Comparison of ENCODE assay signal across 15 mouse cellular contexts in the genomic region with DNA sequence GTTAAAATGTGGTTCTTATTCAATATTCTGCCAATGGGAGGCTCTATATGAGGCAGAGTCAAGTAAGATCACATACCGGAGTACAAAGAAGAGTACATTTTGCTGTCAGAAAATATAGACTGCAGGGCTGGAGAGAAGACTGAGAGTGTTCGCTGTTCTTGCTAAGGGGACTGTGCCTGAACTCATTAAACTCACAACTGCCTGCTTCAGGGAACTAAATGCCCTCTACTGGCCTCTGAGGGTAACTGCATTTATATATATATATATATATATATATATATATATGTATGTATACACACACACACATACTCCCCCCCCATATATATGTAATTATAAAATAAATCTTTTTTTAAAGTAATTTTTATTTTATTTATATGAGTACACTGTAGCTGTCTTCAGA. TPM values are rescaled to one million over a fixed set of nuclear protein-coding genes. Genes with fewer than 3 reads are reported as not detected.
DNase-seq lines count a peak whose midpoint lies in the region; ATAC-seq and TF ChIP-seq lines count a peak whose summit lies in the region.
"Had no signal": no experiment of that assay in that cellular context is flagged by ENCODE, and none has a peak within 500 bp of the region (broad histone marks: within the 10 kb centered on the region; RNA-seq: fewer than 3 reads in every experiment).

No protein-coding gene starts in this region.

- H3K9me3 ChIP-seq in hindbrain, embryonic 14.5 days (ENCODE audit: control insufficient read depth, low read length), result no peaks in the 10 kb centered on the region
- H3K9me3 ChIP-seq in hindbrain, embryonic 16.5 days (ENCODE audit: control insufficient read depth, low read length), result no peaks in the 10 kb centered on the region
- H3K9me3 ChIP-seq in midbrain, postnatal 0 days (ENCODE audit: low read length), result no peaks in the 10 kb centered on the region
- H3K9me3 ChIP-seq in midbrain, embryonic 13.5 days, result no peaks in the 10 kb centered on the region
- H3K9me3 ChIP-seq: neural tube, embryonic 13.5 days had no signal

- intact Hi-C loops in heart, postnatal 14 days (cut with DNase I), result no loop called here

- no peak overlapping the region for H3K9ac ChIP-seq in hindbrain, embryonic 14.5 days
- no peak overlapping the region for H3K9ac ChIP-seq in hindbrain, embryonic 16.5 days (ENCODE audit: low read depth, low read length)
- no peak overlapping the region for H3K9ac ChIP-seq in midbrain, postnatal 0 days (replicated peaks; ENCODE audit: low read length, poor library complexity, severe bottlenecking)
- H3K9ac ChIP-seq in midbrain, embryonic 13.5 days (replicated peaks), result no peak overlapping the region
- H3K9ac ChIP-seq: neural tube, embryonic 13.5 days had no signal

- DNase-seq in hindbrain, embryonic 14.5 days (ENCODE audit: low spot score), result peak; percentile 67
- peak; percentile 61 for DNase-seq in midbrain, postnatal 0 days (ENCODE audit: low spot score)
- peak; percentile 44 for DNase-seq in brain, embryonic 14.5 days (ENCODE audit: low read depth)
- no peak for DNase-seq in heart, postnatal 14 days
- no peak for DNase-seq in adrenal gland, postnatal 36 days
- DNase-seq: adrenal gland, postnatal 25 days; cerebellum, adult 8-10 months; gastrocnemius, postnatal 10 days; kidney, adult 9 months; liver; right cerebral cortex, postnatal 4 days had no signal

- H3K27me3 ChIP-seq in hindbrain, embryonic 14.5 days (ENCODE audit: control insufficient read depth, insufficient read depth, low read length), result no peaks in the 10 kb centered on the region
- no peaks in the 10 kb centered on the region for H3K27me3 ChIP-seq in hindbrain, embryonic 16.5 days (replicated peaks; ENCODE audit: control insufficient read depth, insufficient read depth, low read length)
- no peaks in the 10 kb centered on the region for H3K27me3 ChIP-seq in midbrain, postnatal 0 days (ENCODE audit: insufficient read depth, low read length)
- H3K27me3 ChIP-seq in midbrain, embryonic 13.5 days, result no peaks in the 10 kb centered on the region
- H3K27me3 ChIP-seq: neural tube, embryonic 13.5 days had no signal

- peak; percentile 58 for TF ChIP-seq CTCF in midbrain, postnatal 0 days (IDR thresholded peaks at IDR 0.05)
- TF ChIP-seq CTCF in brain, embryonic 14.5 days (IDR thresholded peaks at IDR 0.05; ENCODE audit: borderline replicate concordance, extremely low read depth, insufficient read depth, insufficient read length), result peak; percentile 27; the same call in 1 of the 2 replicates

- peaks cover 50% of the 10 kb centered on the region for H3K36me3 ChIP-seq in hindbrain, embryonic 14.5 days (replicated peaks; ENCODE audit: control insufficient read depth, insufficient read depth)
- H3K36me3 ChIP-seq in hindbrain, embryonic 16.5 days (ENCODE audit: control insufficient read depth, insufficient read depth, low read length), result peaks cover 8% of the 10 kb centered on the region
- peaks cover 43% of the 10 kb centered on the region for H3K36me3 ChIP-seq in midbrain, postnatal 0 days (ENCODE audit: insufficient read depth, low read length)
- H3K36me3 ChIP-seq in midbrain, embryonic 13.5 days, result peaks cover 43% of the 10 kb centered on the region

- H3K27ac ChIP-seq in hindbrain, embryonic 14.5 days, result no peak overlapping the region
- H3K27ac ChIP-seq in hindbrain, embryonic 16.5 days (ENCODE audit: low read depth, low read length), result no peak overlapping the region
- H3K27ac ChIP-seq in midbrain, postnatal 0 days (ENCODE audit: low read depth, low read length), result no peak overlapping the region
- H3K27ac ChIP-seq in midbrain, embryonic 13.5 days, result no peak overlapping the region
- H3K27ac ChIP-seq: neural tube, embryonic 13.5 days had no signal

- WGBS in hindbrain, embryonic 14.5 days, result 70% methylated on average over 2 of the region's 2 CpGs
- WGBS in hindbrain, embryonic 16.5 days, result 62% methylated on average over 2 of the region's 2 CpGs
- 64% methylated on average over 2 of the region's 2 CpGs for WGBS in midbrain, postnatal 0 days
- WGBS in midbrain, embryonic 13.5 days, result 71% methylated on average over 2 of the region's 2 CpGs

- ATAC-seq in hindbrain, embryonic 14.5 days (ENCODE audit: low FRiP score), result no peak
- no peak for ATAC-seq in hindbrain, embryonic 16.5 days
- no peak for ATAC-seq in midbrain, postnatal 0 days (ENCODE audit: low FRiP score)
- ATAC-seq in midbrain, embryonic 13.5 days, result no peak
- peak; percentile 54; the same call in 1 of the 2 replicates for ATAC-seq in neutrophil, adult 5-6 weeks (ENCODE audit: extremely low read depth, insufficient number of reproducible peaks, low FRiP score, poor library complexity, severe bottlenecking)

- H3K4me2 ChIP-seq in hindbrain, embryonic 14.5 days (replicated peaks), result no peak overlapping the region
- H3K4me2 ChIP-seq in hindbrain, embryonic 16.5 days (ENCODE audit: low read length), result no peak overlapping the region
- no peak overlapping the region for H3K4me2 ChIP-seq in midbrain, postnatal 0 days (ENCODE audit: low read depth, low read length, poor library complexity, severe bottlenecking)
- H3K4me2 ChIP-seq in midbrain, embryonic 13.5 days (replicated peaks), result no peak overlapping the region
- H3K4me2 ChIP-seq: neural tube, embryonic 13.5 days had no signal

- no peak overlapping the region for H3K4me3 ChIP-seq in hindbrain, embryonic 14.5 days (replicated peaks; ENCODE audit: low read length)
- no peak overlapping the region for H3K4me3 ChIP-seq in hindbrain, embryonic 16.5 days (ENCODE audit: low read length)
- H3K4me3 ChIP-seq in midbrain, postnatal 0 days (ENCODE audit: low read depth, low read length), result no peak overlapping the region
- no peak overlapping the region for H3K4me3 ChIP-seq in midbrain, embryonic 13.5 days (replicated peaks)
- H3K4me3 ChIP-seq: neural tube, embryonic 13.5 days had no signal

- no peaks in the 10 kb centered on the region for H3K4me1 ChIP-seq in hindbrain, embryonic 14.5 days (replicated peaks; ENCODE audit: control insufficient read depth, insufficient read depth, low read length)
- no peaks in the 10 kb centered on the region for H3K4me1 ChIP-seq in hindbrain, embryonic 16.5 days (ENCODE audit: control insufficient read depth, insufficient read depth, low read depth, low read length)
- H3K4me1 ChIP-seq in midbrain, postnatal 0 days (ENCODE audit: insufficient read depth, low read length), result no peaks in the 10 kb centered on the region
- H3K4me1 ChIP-seq in midbrain, embryonic 13.5 days (replicated peaks), result no peaks in the 10 kb centered on the region
- H3K4me1 ChIP-seq: neural tube, embryonic 13.5 days had no signal

- TF ChIP-seq POLR2A in brain, embryonic 14.5 days (IDR thresholded peaks at IDR 0.05; ENCODE audit: borderline replicate concordance, extremely low read depth, insufficient read depth, insufficient read length, poor library complexity, severe bottlenecking), result no peak

RNA-seq across cellular contexts. Expression of gene Abcb10, which starts 16.0 kb away (rescaled TPM):
- 19.7 and 21.5 TPM in 2 replicates for polyA plus RNA-seq in hindbrain, embryonic 14.5 days (2014; fragmentation: Nextera tagmentation; extraction: Ambion mirVana)
- 14.6 TPM in 2 replicates for polyA plus RNA-seq in hindbrain, embryonic 16.5 days (2015; fragmentation: Nextera tagmentation; extraction: Ambion mirVana)
- total RNA-seq in midbrain, postnatal 0 days (2014; rRNA removed), result 43.4 and 52.7 TPM in 2 replicates
- polyA plus RNA-seq in midbrain, postnatal 0 days (2015; fragmentation: Nextera tagmentation; extraction: Ambion mirVana), result 14.7 and 14.8 TPM in 2 replicates
- polyA plus RNA-seq in midbrain, embryonic 13.5 days (2015; fragmentation: Nextera tagmentation; extraction: Ambion mirVana), result 10.5 and 12.2 TPM in 2 replicates
- 16.0 and 19.5 TPM in 2 replicates for polyA plus RNA-seq in brain, embryonic 14.5 days (2012; rRNA removed)
- 6.5 and 6.9 TPM in 2 replicates for total RNA-seq in neutrophil, adult 5-6 weeks (2017)
- 10 to 100 TPM; 44.8 to 46.5 TPM for total RNA-seq in heart, postnatal 14 days (2021)
- total RNA-seq in adrenal gland, postnatal 36 days (2021), result 10 to 100 TPM; 12.8 to 13.5 TPM

RNA-seq across cellular contexts. Expression of gene Nup133, which starts 17.8 kb away (rescaled TPM):
- polyA plus RNA-seq in hindbrain, embryonic 14.5 days (2014; fragmentation: Nextera tagmentation; extraction: Ambion mirVana), result 26.5 and 26.8 TPM in 2 replicates
- 18.3 and 22.0 TPM in 2 replicates for polyA plus RNA-seq in hindbrain, embryonic 16.5 days (2015; fragmentation: Nextera tagmentation; extraction: Ambion mirVana)
- 19.4 and 27.8 TPM in 2 replicates for total RNA-seq in midbrain, postnatal 0 days (2014; rRNA removed)
- polyA plus RNA-seq in midbrain, postnatal 0 days (2015; fragmentation: Nextera tagmentation; extraction: Ambion mirVana), result 15.2 and 16.1 TPM in 2 replicates
- polyA plus RNA-seq in midbrain, embryonic 13.5 days (2015; fragmentation: Nextera tagmentation; extraction: Ambion mirVana), result 32.2 and 32.9 TPM in 2 replicates
- polyA plus RNA-seq in brain, embryonic 14.5 days (2012; rRNA removed), result 20.9 and 23.2 TPM in 2 replicates
- 9.1 and 10.1 TPM in 2 replicates for total RNA-seq in neutrophil, adult 5-6 weeks (2017)
- 10 to 100 TPM; 10.3 to 12.4 TPM for total RNA-seq in heart, postnatal 14 days (2021)
- 10 to 100 TPM; 20.5 to 21.0 TPM for total RNA-seq in adrenal gland, postnatal 36 days (2021)

RNA-seq across cellular contexts. Expression of gene Taf5l, which starts 54.3 kb away (rescaled TPM):
- polyA plus RNA-seq in hindbrain, embryonic 14.5 days (2014; fragmentation: Nextera tagmentation; extraction: Ambion mirVana), result 24.2 and 25.7 TPM in 2 replicates
- 18.6 and 20.7 TPM in 2 replicates for polyA plus RNA-seq in hindbrain, embryonic 16.5 days (2015; fragmentation: Nextera tagmentation; extraction: Ambion mirVana)
- total RNA-seq in midbrain, postnatal 0 days (2014; rRNA removed), result 35.7 and 37.1 TPM in 2 replicates
- 18.6 and 19.5 TPM in 2 replicates for polyA plus RNA-seq in midbrain, postnatal 0 days (2015; fragmentation: Nextera tagmentation; extraction: Ambion mirVana)
- 26.4 and 27.1 TPM in 2 replicates for polyA plus RNA-seq in midbrain, embryonic 13.5 days (2015; fragmentation: Nextera tagmentation; extraction: Ambion mirVana)
- polyA plus RNA-seq in brain, embryonic 14.5 days (2012; rRNA removed), result 27.9 and 34.1 TPM in 2 replicates
- 17.8 and 20.7 TPM in 2 replicates for total RNA-seq in neutrophil, adult 5-6 weeks (2017)
- total RNA-seq in heart, postnatal 14 days (2021), result 10 to 100 TPM; 18.4 to 19.1 TPM
- 10 to 100 TPM; 21.3 to 26.5 TPM for total RNA-seq in adrenal gland, postnatal 36 days (2021)

RNA-seq across cellular contexts. Expression of gene Urb2, which starts 54.4 kb away (rescaled TPM):
- polyA plus RNA-seq in hindbrain, embryonic 14.5 days (2014; fragmentation: Nextera tagmentation; extraction: Ambion mirVana), result 4.9 and 5.5 TPM in 2 replicates
- 2.6 and 4.7 TPM in 2 replicates for polyA plus RNA-seq in hindbrain, embryonic 16.5 days (2015; fragmentation: Nextera tagmentation; extraction: Ambion mirVana)
- 12.0 and 13.2 TPM in 2 replicates for total RNA-seq in midbrain, postnatal 0 days (2014; rRNA removed)
- polyA plus RNA-seq in midbrain, postnatal 0 days (2015; fragmentation: Nextera tagmentation; extraction: Ambion mirVana), result 1.5 and 1.8 TPM in 2 replicates
- polyA plus RNA-seq in midbrain, embryonic 13.5 days (2015; fragmentation: Nextera tagmentation; extraction: Ambion mirVana), result 3.1 and 3.4 TPM in 2 replicates
- 8.3 and 9.6 TPM in 2 replicates for polyA plus RNA-seq in brain, embryonic 14.5 days (2012; rRNA removed)
- 5.4 and 7.1 TPM in 2 replicates for total RNA-seq in neutrophil, adult 5-6 weeks (2017)
- total RNA-seq in heart, postnatal 14 days (2021), result 1 to 10 TPM; 6.7 to 6.9 TPM
- 10 to 100 TPM; 12.7 to 16.0 TPM for total RNA-seq in adrenal gland, postnatal 36 days (2021)

Comparison
In these comparisons a context has a peak if more than half of its experiments do, and no peak if none do; other contexts are left out.
1. DNase-seq: peak in hindbrain, embryonic 14.5 days (single experiment), midbrain, postnatal 0 days (single experiment) and brain, embryonic 14.5 days (single experiment); none in heart, postnatal 14 days (0 of 2) and adrenal gland, postnatal 36 days (0 of 2).